Comparison of ENCODE assay signal across 13 mouse cellular contexts in the genomic region with DNA sequence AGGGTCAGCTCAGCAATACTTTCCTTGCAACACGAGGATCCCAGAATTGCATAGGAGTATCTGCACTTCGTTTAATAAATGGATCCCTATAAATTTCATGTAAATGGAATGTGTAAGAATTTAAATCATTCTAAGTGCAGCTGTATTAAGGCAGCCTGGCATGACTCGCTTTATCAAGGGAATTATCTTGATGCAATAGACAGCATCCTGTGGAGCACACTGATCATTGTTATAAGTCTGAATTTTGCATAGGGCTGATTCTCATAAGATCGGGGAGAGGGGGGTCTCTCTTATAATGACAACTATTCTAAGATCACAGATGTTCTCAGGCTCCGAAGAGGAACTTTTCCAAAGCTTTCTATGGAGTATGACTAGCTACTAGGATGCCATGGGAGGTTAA.
A peak's percentile ranks its signal among the peaks of the same experiment; 100 is the strongest.
DNase-seq lines count a peak whose midpoint lies in the region; ATAC-seq and TF ChIP-seq lines count a peak whose summit lies in the region.
"Had no signal": no experiment of that assay in that cellular context is flagged by ENCODE, and none has a peak within 500 bp of the region (broad histone marks: within the 10 kb centered on the region; RNA-seq: fewer than 3 reads in every experiment).

No protein-coding gene starts in this region.

- DNase-seq in forebrain, postnatal 0 days = no peak
- no peak for DNase-seq in heart, postnatal 0 days (ENCODE audit: low spot score)
- no peak for DNase-seq in heart, adult 18-20 months
- no peak for DNase-seq in lung, embryonic 14.5 days
- DNase-seq in lung, postnatal 25 days (ENCODE audit: low spot score) = no peak
- DNase-seq in thymus, postnatal 14 days = no peak
- DNase-seq: liver, embryonic 13.5 days; thymus, postnatal 36 days had no signal

- H3K27me3 ChIP-seq in forebrain, postnatal 0 days (ENCODE audit: insufficient read depth, low read length) = no peaks in the 10 kb centered on the region
- H3K27me3 ChIP-seq in forebrain, embryonic 15.5 days = no peaks in the 10 kb centered on the region
- no peaks in the 10 kb centered on the region for H3K27me3 ChIP-seq in heart, postnatal 0 days (ENCODE audit: control insufficient read depth, insufficient read depth, low read length)
- H3K27me3 ChIP-seq in lung, embryonic 14.5 days (ENCODE audit: insufficient read depth, low read length) = no peaks in the 10 kb centered on the region
- H3K27me3 ChIP-seq in limb, embryonic 15.5 days = no peaks in the 10 kb centered on the region
- H3K27me3 ChIP-seq: liver, embryonic 13.5 days; midbrain, embryonic 13.5 days; Patski had no signal

- no peaks in the 10 kb centered on the region for H3K36me3 ChIP-seq in forebrain, postnatal 0 days (ENCODE audit: insufficient read depth)
- no peaks in the 10 kb centered on the region for H3K36me3 ChIP-seq in forebrain, embryonic 15.5 days
- no peaks in the 10 kb centered on the region for H3K36me3 ChIP-seq in heart, postnatal 0 days (replicated peaks; ENCODE audit: control insufficient read depth, insufficient read depth, low read length)
- H3K36me3 ChIP-seq in lung, embryonic 14.5 days (ENCODE audit: insufficient read depth) = no peaks in the 10 kb centered on the region
- H3K36me3 ChIP-seq in limb, embryonic 15.5 days = no peaks in the 10 kb centered on the region
- H3K36me3 ChIP-seq: liver, embryonic 13.5 days; midbrain, embryonic 13.5 days had no signal

- WGBS in forebrain, postnatal 0 days = 47% methylated on average over 5 of the region's 5 CpGs
- WGBS in forebrain, embryonic 15.5 days = 61% methylated on average over 5 of the region's 5 CpGs
- WGBS in heart, postnatal 0 days = 59% methylated on average over 5 of the region's 5 CpGs
- 52% methylated on average over 5 of the region's 5 CpGs for WGBS in lung, embryonic 14.5 days
- WGBS in limb, embryonic 15.5 days = 51% methylated on average over 5 of the region's 5 CpGs

- no peak overlapping the region for H3K9ac ChIP-seq in forebrain, postnatal 0 days
- no peak overlapping the region for H3K9ac ChIP-seq in forebrain, embryonic 15.5 days (replicated peaks)
- no peak overlapping the region for H3K9ac ChIP-seq in heart, postnatal 0 days (replicated peaks; ENCODE audit: low read depth, low read length)
- no peak overlapping the region for H3K9ac ChIP-seq in lung, embryonic 14.5 days
- H3K9ac ChIP-seq in limb, embryonic 15.5 days = no peak overlapping the region
- H3K9ac ChIP-seq: liver, embryonic 13.5 days; midbrain, embryonic 13.5 days had no signal

- no peak for TF ChIP-seq EP300 in heart, postnatal 0 days (IDR thresholded peaks at IDR 0.05; ENCODE audit: low read depth)

- no peaks in the 10 kb centered on the region for H3K4me1 ChIP-seq in forebrain, postnatal 0 days (ENCODE audit: insufficient read depth)
- H3K4me1 ChIP-seq in forebrain, embryonic 15.5 days = peaks cover 13% of the 10 kb centered on the region
- peaks cover 35% of the 10 kb centered on the region for H3K4me1 ChIP-seq in heart, postnatal 0 days (ENCODE audit: control insufficient read depth, insufficient read depth)
- H3K4me1 ChIP-seq in lung, embryonic 14.5 days (ENCODE audit: insufficient read depth) = peaks cover 24% of the 10 kb centered on the region
- H3K4me1 ChIP-seq in limb, embryonic 15.5 days = peaks cover 35% of the 10 kb centered on the region
- H3K4me1 ChIP-seq: liver, embryonic 13.5 days had no signal

- peak; percentile 51; the same call in 1 of the 2 replicates for ATAC-seq in forebrain, postnatal 0 days
- ATAC-seq in forebrain, embryonic 15.5 days (replicated peaks) = no peak
- ATAC-seq in heart, postnatal 0 days (ENCODE audit: insufficient read depth, low read depth) = no peak
- ATAC-seq in lung, embryonic 14.5 days (ENCODE audit: insufficient read depth) = no peak
- no peak for ATAC-seq in limb, embryonic 15.5 days (ENCODE audit: insufficient number of reproducible peaks, low FRiP score, low TSS enrichment, low read depth)

- H3K4me2 ChIP-seq in forebrain, postnatal 0 days (ENCODE audit: low read depth) = no peak overlapping the region
- no peak overlapping the region for H3K4me2 ChIP-seq in forebrain, embryonic 15.5 days (replicated peaks)
- H3K4me2 ChIP-seq in heart, postnatal 0 days (ENCODE audit: low read depth, low read length) = no peak overlapping the region
- no peak overlapping the region for H3K4me2 ChIP-seq in lung, embryonic 14.5 days
- H3K4me2 ChIP-seq in limb, embryonic 15.5 days = no peak overlapping the region
- H3K4me2 ChIP-seq: liver, embryonic 13.5 days; midbrain, embryonic 13.5 days had no signal

- H3K9me3 ChIP-seq in forebrain, postnatal 0 days (ENCODE audit: low read length) = no peaks in the 10 kb centered on the region
- H3K9me3 ChIP-seq in forebrain, embryonic 15.5 days = no peaks in the 10 kb centered on the region
- no peaks in the 10 kb centered on the region for H3K9me3 ChIP-seq in heart, postnatal 0 days (replicated peaks; ENCODE audit: control insufficient read depth, low read length)
- no peaks in the 10 kb centered on the region for H3K9me3 ChIP-seq in lung, embryonic 14.5 days (ENCODE audit: low read depth, low read length)
- H3K9me3 ChIP-seq in limb, embryonic 15.5 days = no peaks in the 10 kb centered on the region
- H3K9me3 ChIP-seq: liver, embryonic 13.5 days; midbrain, embryonic 13.5 days had no signal

- H3K27ac ChIP-seq in forebrain, postnatal 0 days (ENCODE audit: low read depth, low read length) = no peak overlapping the region
- no peak overlapping the region for H3K27ac ChIP-seq in forebrain, embryonic 15.5 days (replicated peaks)
- H3K27ac ChIP-seq in heart, postnatal 0 days (ENCODE audit: low read depth) = peak overlapping the region; percentile 69; the same call in 1 of the 2 replicates
- H3K27ac ChIP-seq in lung, embryonic 14.5 days (ENCODE audit: low read depth) = peak overlapping the region; percentile 85; the same call in 1 of the 2 replicates
- H3K27ac ChIP-seq in limb, embryonic 15.5 days = peak overlapping the region; percentile 47
- H3K27ac ChIP-seq: liver, embryonic 13.5 days; macrophage; midbrain, embryonic 13.5 days had no signal

- TF ChIP-seq CTCF in forebrain, postnatal 0 days (IDR thresholded peaks at IDR 0.05; ENCODE audit: low read depth) = no peak
- TF ChIP-seq CTCF in heart, postnatal 0 days (IDR thresholded peaks at IDR 0.05; ENCODE audit: low read depth) = no peak
- no peak for TF ChIP-seq CTCF in lung, embryonic 14.5 days (IDR thresholded peaks at IDR 0.05; ENCODE audit: low read depth)

- H3K4me3 ChIP-seq in forebrain, postnatal 0 days (ENCODE audit: low read depth, low read length) = no peak overlapping the region
- H3K4me3 ChIP-seq in forebrain, embryonic 15.5 days = no peak overlapping the region
- H3K4me3 ChIP-seq in heart, postnatal 0 days (ENCODE audit: low read depth, low read length) = no peak overlapping the region
- H3K4me3 ChIP-seq in lung, embryonic 14.5 days (ENCODE audit: low read depth, low read length) = no peak overlapping the region
- H3K4me3 ChIP-seq in limb, embryonic 15.5 days = no peak overlapping the region
- H3K4me3 ChIP-seq: liver, embryonic 13.5 days; midbrain, embryonic 13.5 days had no signal

Comparison
In these comparisons a context has a peak if more than half of its experiments do, and no peak if none do; other contexts are left out.
1. H3K27ac ChIP-seq: peak in heart, postnatal 0 days (single experiment), lung, embryonic 14.5 days (single experiment) and limb, embryonic 15.5 days (single experiment); none in forebrain, postnatal 0 days (single experiment) and forebrain, embryonic 15.5 days (single experiment).